Mouse (Mus musculus): ENCODE data around the gene Sec31a. TPM values are rescaled to one million over a fixed set of nuclear protein-coding genes. Genes with fewer than 3 reads are reported as not detected.

Gene Sec31a
- total and polyA plus RNA-seq, 2 experiments from 2014 or later: 73.8 to 209 TPM

DNA sequence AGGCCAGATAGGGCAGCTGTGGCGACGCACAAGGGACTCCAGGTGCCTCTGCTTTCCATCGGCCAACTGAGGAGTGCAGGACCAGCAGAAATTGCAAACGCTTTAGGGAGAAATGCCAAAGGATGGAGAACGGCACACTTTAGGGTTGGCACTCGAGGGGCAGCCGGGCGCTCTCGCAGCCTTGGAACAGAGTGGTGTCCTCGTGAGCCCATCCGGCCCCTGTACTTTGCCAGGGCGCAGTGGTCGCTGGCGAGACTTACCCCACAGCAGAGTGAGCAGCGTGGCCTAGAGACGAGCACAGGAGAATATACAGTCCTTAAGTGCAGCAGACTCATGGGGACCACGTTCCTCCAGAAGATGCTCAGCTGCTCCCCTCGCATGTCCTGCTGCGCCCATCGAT, 61.4 kb downstream of the Sec31a start:
- Histone ChIP-seq H3K36me3 (ENCODE audit: insufficient read depth, low read length) (no peaks in the 10 kb centered on the region), H3K27me3 (ENCODE audit: insufficient read depth, low read length) (no peaks in the 10 kb centered on the region), H3K4me3 (ENCODE audit: low read length) (no peak overlapping the region), H3K9ac (replicated peaks; ENCODE audit: low read length) (no peak overlapping the region), H3K9me3 (ENCODE audit: low read length) (no peaks in the 10 kb centered on the region), H3K4me2 (ENCODE audit: low read depth, low read length) (no peak overlapping the region), H3K4me1 (ENCODE audit: insufficient read depth, low read length) (peaks cover 7% of the 10 kb centered on the region), H3K27ac (no peak overlapping the region)
- DNase-seq (ENCODE audit: low spot score) (no peak), ATAC-seq (no peak)
- no peak for TF ChIP-seq CTCF (IDR thresholded peaks at IDR 0.05; ENCODE audit: low read depth)
- WGBS: 93% methylated on average over 20 of the region's 20 CpGs

DNA sequence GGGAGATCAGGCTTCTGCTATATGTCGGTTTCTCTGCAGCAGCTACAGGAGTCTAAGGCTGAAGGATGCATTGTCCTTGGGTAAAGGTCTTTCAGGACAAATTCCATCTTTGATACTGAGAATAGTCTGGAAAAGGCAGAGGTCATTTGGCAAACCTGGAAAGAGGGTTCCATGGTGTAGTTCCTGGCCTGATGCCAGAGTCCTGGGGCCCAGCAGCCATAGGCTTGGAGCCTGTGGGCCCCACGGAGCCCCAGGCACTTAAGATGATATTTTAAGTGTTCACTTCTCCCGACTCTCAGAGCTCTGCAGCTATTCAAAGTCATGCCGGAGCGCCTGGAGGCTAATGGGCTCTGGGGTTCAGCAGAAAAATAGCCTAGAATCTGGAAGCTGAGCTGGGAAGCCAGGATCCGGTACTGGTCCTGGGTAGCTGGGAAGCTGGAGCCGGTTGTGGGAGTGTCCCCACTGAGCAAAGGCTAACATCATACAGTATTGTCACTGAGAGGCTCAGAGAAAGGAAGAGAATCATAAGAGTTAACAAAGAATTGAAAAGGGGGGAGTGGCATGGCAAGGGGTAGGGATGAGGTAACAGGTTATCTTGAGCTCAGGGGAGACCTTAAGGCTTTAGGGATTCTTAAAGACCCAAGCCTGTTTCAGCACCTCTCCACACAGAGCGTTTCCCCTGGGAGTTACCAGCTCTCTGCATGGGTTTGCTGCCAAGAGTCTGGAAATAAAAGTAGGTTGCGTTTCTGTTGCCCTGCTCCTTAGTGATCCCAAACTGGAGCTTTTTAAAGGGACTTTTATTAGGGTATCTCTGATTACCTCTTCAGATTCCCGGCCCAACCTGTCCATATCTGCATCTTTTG, 62.8 kb downstream of the Sec31a start:
- ATAC-seq (no peak), DNase-seq (ENCODE audit: low spot score) (no peak)
- Histone ChIP-seq H3K4me1 (ENCODE audit: insufficient read depth, low read length) (peaks cover 7% of the 10 kb centered on the region), H3K36me3 (ENCODE audit: insufficient read depth, low read length) (no peaks in the 10 kb centered on the region), H3K9ac (replicated peaks; ENCODE audit: low read length) (no peak overlapping the region), H3K9me3 (ENCODE audit: low read length) (no peaks in the 10 kb centered on the region), H3K27ac (no peak overlapping the region; the same call in 1 of the 2 replicates), H3K4me2 (ENCODE audit: low read depth, low read length) (no peak overlapping the region), H3K4me3 (ENCODE audit: low read length) (no peak overlapping the region), H3K27me3 (ENCODE audit: insufficient read depth, low read length) (no peaks in the 10 kb centered on the region)
- WGBS: 45% methylated on average over 10 of the region's 10 CpGs
- no peak for TF ChIP-seq CTCF (IDR thresholded peaks at IDR 0.05; ENCODE audit: low read depth)

DNA sequence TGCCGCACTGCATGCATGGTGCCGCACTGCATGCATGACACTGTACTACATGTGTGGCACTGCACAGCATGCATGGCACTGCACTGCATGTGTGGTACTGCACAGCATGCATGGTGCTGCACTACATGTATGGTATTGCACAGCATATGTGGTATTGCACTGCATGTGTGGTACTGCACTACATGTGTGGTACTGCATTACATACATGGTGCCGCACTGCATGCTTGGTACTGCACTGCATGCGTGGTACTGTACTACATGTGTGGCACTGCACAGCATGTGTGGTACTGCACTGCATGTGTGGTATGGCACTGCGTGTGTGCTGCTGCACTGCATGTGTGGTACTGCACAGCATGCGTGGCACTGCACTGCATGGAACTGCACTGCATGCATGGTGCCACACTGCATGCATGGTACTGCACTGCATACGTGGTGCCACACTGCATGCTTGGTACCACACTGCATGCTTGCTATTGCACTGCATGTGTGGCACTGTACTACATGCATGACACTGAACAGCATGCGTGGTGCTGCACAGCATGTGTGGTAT, 65.1 kb downstream of the Sec31a start:
- 95% methylated on average over 8 of the region's 8 CpGs for WGBS
- H3K4me1 ChIP-seq (ENCODE audit: insufficient read depth, low read length): peaks cover 7% of the 10 kb centered on the region
- H3K27me3 ChIP-seq (ENCODE audit: insufficient read depth, low read length): no peaks in the 10 kb centered on the region
- no peak overlapping the region for H3K4me3 ChIP-seq (ENCODE audit: low read length)
- no peaks in the 10 kb centered on the region for H3K36me3 ChIP-seq (ENCODE audit: insufficient read depth, low read length)
- no peak overlapping the region for H3K9ac ChIP-seq (replicated peaks; ENCODE audit: low read length)
- H3K9me3 ChIP-seq (ENCODE audit: low read length): no peaks in the 10 kb centered on the region
- H3K4me2 ChIP-seq (ENCODE audit: low read depth, low read length): no peak overlapping the region
- DNase-seq (ENCODE audit: low spot score) (no peak), ATAC-seq (peak; percentile 31; the same call in 1 of the 2 replicates)
- no peak for TF ChIP-seq CTCF (IDR thresholded peaks at IDR 0.05; ENCODE audit: low read depth)
- H3K27ac ChIP-seq: no peak overlapping the region

DNA sequence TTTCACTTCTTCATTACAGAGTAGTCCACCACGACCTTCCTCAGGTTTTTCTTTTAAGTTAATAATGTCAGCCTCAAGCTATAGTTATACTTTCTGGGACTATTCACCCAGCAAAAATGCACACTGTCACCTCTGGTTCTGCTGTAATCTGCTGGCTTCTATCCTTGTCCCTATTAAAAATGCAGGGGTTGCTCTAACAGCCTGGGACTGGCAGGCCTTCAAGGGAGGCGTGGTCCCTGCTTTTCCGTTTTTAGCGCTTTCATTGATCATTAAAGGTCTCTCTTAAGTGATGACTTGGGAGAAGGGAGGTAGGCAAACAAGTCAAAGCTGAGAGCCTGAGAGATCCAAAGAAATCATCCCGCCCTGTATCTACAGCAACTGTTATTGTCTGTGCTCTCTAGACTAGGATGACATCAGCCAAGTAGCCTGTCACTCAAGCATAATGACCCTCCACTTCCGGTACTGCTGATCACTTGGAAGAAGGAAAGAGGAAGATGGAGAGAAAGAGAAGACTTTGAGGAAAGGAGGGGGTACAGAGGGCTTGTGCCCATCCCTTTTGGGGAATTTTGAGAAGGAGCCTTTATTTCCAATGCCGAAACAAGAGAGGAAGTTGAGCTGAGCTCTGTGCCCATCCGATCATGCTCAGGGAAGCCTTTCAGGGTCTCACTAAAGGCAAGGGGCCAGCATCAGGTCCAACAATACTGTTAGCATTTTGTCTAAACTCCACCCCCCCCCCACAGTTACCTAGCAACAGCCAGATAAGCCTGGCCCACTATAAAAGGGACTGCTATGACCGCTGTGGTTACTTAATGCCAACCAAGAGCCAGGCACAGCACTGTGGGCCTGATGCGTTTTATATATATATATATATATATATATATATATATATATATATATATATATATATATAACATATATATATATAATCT, 66.5 kb downstream of the Sec31a start:
- Histone ChIP-seq H3K4me3 (ENCODE audit: low read length) (no peak overlapping the region), H3K27me3 (ENCODE audit: insufficient read depth, low read length) (no peaks in the 10 kb centered on the region), H3K9ac (replicated peaks; ENCODE audit: low read length) (no peak overlapping the region), H3K4me1 (ENCODE audit: insufficient read depth, low read length) (peaks cover 7% of the 10 kb centered on the region), H3K4me2 (ENCODE audit: low read depth, low read length) (peak overlapping the region; percentile 18; the same call in 1 of the 2 replicates), H3K27ac (peak overlapping the region; percentile 62), H3K36me3 (ENCODE audit: insufficient read depth, low read length) (no peaks in the 10 kb centered on the region), H3K9me3 (ENCODE audit: low read length) (no peaks in the 10 kb centered on the region)
- DNase-seq (ENCODE audit: low spot score): peak; percentile 73
- WGBS: 48% methylated on average over 10 of the region's 10 CpGs
- ATAC-seq: peak; percentile 89
- no peak for TF ChIP-seq CTCF (IDR thresholded peaks at IDR 0.05; ENCODE audit: low read depth)

DNA sequence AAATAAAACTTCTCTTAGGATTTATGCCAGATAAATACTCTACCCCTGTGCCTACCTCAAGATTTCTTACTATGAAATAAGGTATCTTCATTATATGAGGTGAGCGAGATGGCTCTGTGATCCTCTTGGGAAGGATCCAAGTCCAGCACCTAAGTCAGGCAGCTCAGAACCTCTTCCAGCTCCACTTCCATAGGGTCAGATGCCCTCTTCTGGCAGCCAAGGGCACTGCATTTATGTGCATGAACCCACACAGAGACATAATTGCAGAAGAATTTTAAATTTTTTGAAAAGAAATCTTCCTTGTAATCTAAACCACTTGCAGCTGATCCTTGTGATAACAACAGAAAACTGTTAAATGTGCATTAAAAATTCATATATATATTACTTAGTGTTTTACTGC, 70.9 kb downstream of the Sec31a start:
- Histone ChIP-seq H3K27ac (no peak overlapping the region), H3K9me3 (ENCODE audit: low read length) (no peaks in the 10 kb centered on the region), H3K4me2 (ENCODE audit: low read depth, low read length) (no peak overlapping the region), H3K4me1 (ENCODE audit: insufficient read depth, low read length) (no peaks in the 10 kb centered on the region), H3K36me3 (ENCODE audit: insufficient read depth, low read length) (no peaks in the 10 kb centered on the region), H3K9ac (replicated peaks; ENCODE audit: low read length) (no peak overlapping the region), H3K4me3 (ENCODE audit: low read length) (no peak overlapping the region), H3K27me3 (ENCODE audit: insufficient read depth, low read length) (no peaks in the 10 kb centered on the region)
- DNase-seq (ENCODE audit: low spot score) (no peak), ATAC-seq (no peak)
- 100% methylated on average over 1 of the region's 1 CpGs for whole genome bisulfite sequencing
- peak; percentile 42 for TF ChIP-seq CTCF (IDR thresholded peaks at IDR 0.05; ENCODE audit: low read depth)

DNA sequence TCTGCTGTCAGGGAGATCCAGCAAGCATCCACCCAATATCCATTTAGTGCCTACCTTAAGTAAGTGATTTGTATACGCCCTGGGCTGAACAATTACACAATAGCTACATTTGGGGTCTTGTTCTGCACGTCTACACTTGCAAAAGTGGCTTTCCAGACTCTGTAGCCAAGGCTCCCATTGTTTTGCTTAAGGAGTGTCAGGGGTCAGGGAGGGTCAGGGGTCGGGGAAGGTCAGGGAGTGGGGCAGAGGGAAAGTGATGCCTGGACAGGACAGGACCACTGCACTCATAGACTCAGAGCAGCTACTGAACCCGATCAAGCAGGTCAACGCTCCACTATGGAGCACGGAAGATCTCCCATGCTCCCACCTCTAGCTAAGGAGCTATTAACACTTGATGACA, 72.9 kb downstream of the Sec31a start:
- ATAC-seq: no peak
- TF ChIP-seq CTCF (IDR thresholded peaks at IDR 0.05; ENCODE audit: low read depth): no peak
- H3K9me3 ChIP-seq (ENCODE audit: low read length): no peaks in the 10 kb centered on the region
- no peaks in the 10 kb centered on the region for H3K4me1 ChIP-seq (ENCODE audit: insufficient read depth, low read length)
- H3K27ac ChIP-seq: no peak overlapping the region
- no peaks in the 10 kb centered on the region for H3K27me3 ChIP-seq (ENCODE audit: insufficient read depth, low read length)
- H3K9ac ChIP-seq (replicated peaks; ENCODE audit: low read length): no peak overlapping the region
- H3K4me3 ChIP-seq (ENCODE audit: low read length): no peak overlapping the region
- WGBS: 41% methylated on average over 6 of the region's 6 CpGs
- no peak overlapping the region for H3K4me2 ChIP-seq (ENCODE audit: low read depth, low read length)
- no peak for DNase-seq (ENCODE audit: low spot score)
- H3K36me3 ChIP-seq (ENCODE audit: insufficient read depth, low read length): no peaks in the 10 kb centered on the region
